Mouse (Mus musculus) MEL (cell line): ENCODE measurements around the gene Gfod1. TPM values are rescaled to one million over a fixed set of nuclear protein-coding genes. Genes with fewer than 3 reads are reported as not detected.

Source experiments
- DNase-seq: peaks from one replicate; pipeline ENCODE4 v3.0.0; 2011; ENCODE audit warnings: low read depth, low spot score
- H3K27ac ChIP-seq: 2 replicates; pipeline ENCODE4 v1.5.1; 2012; ENCODE audit warnings: low read depth, mild to moderate bottlenecking, control low read depth, low read length, moderate library complexity; ENCODE audit not compliant: control insufficient read depth
- H3K27me3 ChIP-seq, 2 experiments: fragments of 150-350 bp in 1 of 2; sonication (generic) in 1 of 2; 2 replicates each; pipeline ENCODE4 v1.6.1; 2012; ENCODE audit warnings: low read length in 2 of 2, mild to moderate bottlenecking in 2 of 2, improper control_type of control experiment in 1 of 2, moderate library complexity in 1 of 2; ENCODE audit not compliant: insufficient read depth in 2 of 2, control insufficient read depth in 1 of 2
- H3K36me3 ChIP-seq, 2 experiments: 2 replicates each; pipeline ENCODE4 v1.6.1; 2012 to 2014; ENCODE audit warnings: low read length in 2 of 2, improper control_type of control experiment in 1 of 2, inconsistent platforms in 1 of 2, mild to moderate bottlenecking in 1 of 2; ENCODE audit not compliant: insufficient read depth in 2 of 2, control insufficient read depth in 1 of 2
- H3K4me1 ChIP-seq, 2 experiments: fragments of 150-350 bp in 1 of 2; sonication (generic) in 1 of 2; 2 replicates each; pipeline ENCODE4 v1.6.1; 2012; ENCODE audit warnings: low read length in 2 of 2, improper control_type of control experiment in 1 of 2, mild to moderate bottlenecking in 1 of 2; ENCODE audit not compliant: insufficient read depth in 2 of 2, control insufficient read depth in 1 of 2
- H3K4me3 ChIP-seq, 2 experiments: fragments of 150-350 bp in 1 of 2; sonication (generic) in 1 of 2; 2 replicates each; pipeline ENCODE4 v1.5.1; 2012; ENCODE audit warnings: low read depth in 2 of 2, low read length in 2 of 2, mild to moderate bottlenecking in 2 of 2, moderate library complexity in 2 of 2, control low read depth in 1 of 2, improper control_type of control experiment in 1 of 2; ENCODE audit not compliant: control insufficient read depth in 1 of 2, insufficient read depth in 1 of 2
- H3K79me2 ChIP-seq: 2 replicates; pipeline ENCODE4 v1.6.1; 2012; ENCODE audit warnings: mild to moderate bottlenecking, low read length, moderate library complexity; ENCODE audit not compliant: control insufficient read depth, poor library complexity, insufficient read depth
- H3K9ac ChIP-seq: 2 replicates; pipeline ENCODE4 v1.6.1; 2012; ENCODE audit warnings: low read depth, mild to moderate bottlenecking, control low read depth, low read length, moderate library complexity; ENCODE audit not compliant: control insufficient read depth, poor library complexity, severe bottlenecking
- H3K9me3 ChIP-seq: fragments of 150-350 bp; sonication (generic); replicated peaks from 2 replicates; pipeline ENCODE4 v1.6.1; 2012; ENCODE audit warnings: mild to moderate bottlenecking, low read length, improper control_type of control experiment, moderate library complexity; ENCODE audit not compliant: insufficient read depth
- BHLHE40 ChIP-seq: IDR thresholded peaks from 2 replicates; pipeline ENCODE4 v1.6.1; 2012; ENCODE audit warnings: low read depth, mild to moderate bottlenecking, inconsistent platforms, low read length, improper control_type of control experiment, borderline replicate concordance
- CHD1 ChIP-seq: IDR thresholded peaks from 2 replicates; pipeline ENCODE4 v1.6.1; 2012; ENCODE audit warnings: low read depth, mild to moderate bottlenecking, inconsistent platforms, low read length, improper control_type of control experiment
- CHD2 ChIP-seq: IDR thresholded peaks from 2 replicates; pipeline ENCODE4 v1.6.1; 2011; ENCODE audit warnings: low read length, improper control_type of control experiment
- E2F4 ChIP-seq: IDR thresholded peaks from 2 replicates; pipeline ENCODE4 v1.6.1; 2011; ENCODE audit warnings: low read depth, low read length, improper control_type of control experiment, borderline replicate concordance
- ELF1 ChIP-seq: IDR thresholded peaks from 2 replicates; pipeline ENCODE4 v1.6.1; 2014; ENCODE audit warnings: low read depth, mild to moderate bottlenecking, inconsistent platforms, low read length, improper control_type of control experiment, moderate library complexity
- EP300 ChIP-seq, 2 experiments: IDR thresholded peaks; 2 replicates each; pipeline ENCODE4 v1.6.1; 2011; ENCODE audit warnings: improper control_type of control experiment in 2 of 2, low read length in 2 of 2, low read depth in 1 of 2, mild to moderate bottlenecking in 1 of 2
- ETS1 ChIP-seq: IDR thresholded peaks from 2 replicates; pipeline ENCODE4 v1.6.1; 2012; ENCODE audit warnings: low read depth, mild to moderate bottlenecking, inconsistent platforms, low read length, improper control_type of control experiment, moderate library complexity
- GABPA ChIP-seq: IDR thresholded peaks from 2 replicates; pipeline ENCODE4 v1.6.1; 2012; ENCODE audit warnings: low read depth, mild to moderate bottlenecking, inconsistent platforms, low read length, improper control_type of control experiment, moderate library complexity
- GATA1 ChIP-seq: IDR thresholded peaks from 2 replicates; pipeline ENCODE4 v1.6.1; 2011; ENCODE audit warnings: low read depth, low read length, improper control_type of control experiment
- HCFC1 ChIP-seq: IDR thresholded peaks from 2 replicates; pipeline ENCODE4 v1.6.1; 2012; ENCODE audit warnings: low read depth, mild to moderate bottlenecking, inconsistent platforms, low read length, improper control_type of control experiment, moderate library complexity
- JUND ChIP-seq: IDR thresholded peaks from 2 replicates; pipeline ENCODE4 v1.6.1; 2011; ENCODE audit warnings: low read depth, mild to moderate bottlenecking, improper control_type of control experiment, low read length
- MAFK ChIP-seq: IDR thresholded peaks from 2 replicates; pipeline ENCODE4 v1.6.1; 2011; ENCODE audit warnings: low read depth, mild to moderate bottlenecking, low read length, improper control_type of control experiment, borderline replicate concordance
- MAX ChIP-seq: IDR thresholded peaks from 2 replicates; pipeline ENCODE4 v1.6.1; 2011; ENCODE audit warnings: low read length, improper control_type of control experiment
- MAZ ChIP-seq: IDR thresholded peaks from 2 replicates; pipeline ENCODE4 v1.6.1; 2012; ENCODE audit warnings: low read depth, mild to moderate bottlenecking, inconsistent platforms, low read length, improper control_type of control experiment
- MXI1 ChIP-seq: IDR thresholded peaks from 2 replicates; pipeline ENCODE4 v1.6.1; 2011; ENCODE audit warnings: mild to moderate bottlenecking, low read depth, low read length, improper control_type of control experiment
- MYC ChIP-seq: IDR thresholded peaks from 2 replicates; pipeline ENCODE4 v1.6.1; 2011; ENCODE audit warnings: low read depth, mild to moderate bottlenecking, low read length, improper control_type of control experiment, moderate library complexity
- POLR2AphosphoS2 ChIP-seq: IDR thresholded peaks from 2 replicates; pipeline ENCODE4 v1.6.1; 2011; ENCODE audit warnings: low read length, improper control_type of control experiment
- RAD21 ChIP-seq: IDR thresholded peaks from 2 replicates; pipeline ENCODE4 v1.6.1; 2011; ENCODE audit warnings: mild to moderate bottlenecking, low read depth, low read length, improper control_type of control experiment
- SIN3A ChIP-seq: IDR thresholded peaks from 2 replicates; pipeline ENCODE4 v1.6.1; 2012; ENCODE audit warnings: low read length, improper control_type of control experiment, inconsistent platforms
- SMC3 ChIP-seq: IDR thresholded peaks from 2 replicates; pipeline ENCODE4 v1.6.1; 2011; ENCODE audit warnings: low read depth, low read length, improper control_type of control experiment
- TAL1 ChIP-seq: IDR thresholded peaks from 2 replicates; pipeline ENCODE4 v1.6.1; 2012; ENCODE audit warnings: mild to moderate bottlenecking, inconsistent platforms, low read length, moderate library complexity, mixed read lengths
- TCF12 ChIP-seq: IDR thresholded peaks from 2 replicates; pipeline ENCODE4 v1.6.1; 2014; ENCODE audit warnings: low read depth, mild to moderate bottlenecking, inconsistent platforms, low read length, improper control_type of control experiment, moderate library complexity
- USF1 ChIP-seq: IDR thresholded peaks from 2 replicates; pipeline ENCODE4 v1.6.1; 2014; ENCODE audit warnings: low read depth, mild to moderate bottlenecking, inconsistent platforms, low read length, improper control_type of control experiment, moderate library complexity
- ZC3H11A ChIP-seq: IDR thresholded peaks from 2 replicates; pipeline ENCODE4 v1.6.1; 2012; ENCODE audit warnings: low read depth, mild to moderate bottlenecking, inconsistent platforms, low read length, improper control_type of control experiment
- ZKSCAN1 ChIP-seq: IDR thresholded peaks from 2 replicates; pipeline ENCODE4 v1.6.1; 2012; ENCODE audit warnings: low read depth, mild to moderate bottlenecking, inconsistent platforms, low read length, improper control_type of control experiment, moderate library complexity
- ZNF384 ChIP-seq: IDR thresholded peaks from 2 replicates; pipeline ENCODE4 v1.6.1; 2012; ENCODE audit warnings: low read depth, mild to moderate bottlenecking, inconsistent platforms, low read length, improper control_type of control experiment
- polyA plus RNA-seq, 2 experiments: library from polyadenylated mRNA; stranded (reverse) in 1 of 2; unstranded in 1 of 2; fragments of >175 nt in 1 of 2; fragments of >200 nt in 1 of 2; gene quantifications; 2 replicates each; pipeline versions ENCODE4 v1.2.1 to v1.2.4; 2012; ENCODE audit warnings: low replicate concordance in 2 of 2, low read depth in 1 of 2; ENCODE audit not compliant: insufficient read length in 2 of 2, insufficient read depth in 1 of 2, missing spikeins in 1 of 2
- total RNA-seq: library from RNA; depleted of rRNA; stranded (reverse); fragments of 300-350 nt; gene quantifications from 2 replicates; pipeline ENCODE4 v1.2.3, GENCODE M21; 2012

Gene Gfod1
- total and polyA plus RNA-seq, 3 experiments: 0.27 to 0.93 TPM; not detected in 1

DNA sequence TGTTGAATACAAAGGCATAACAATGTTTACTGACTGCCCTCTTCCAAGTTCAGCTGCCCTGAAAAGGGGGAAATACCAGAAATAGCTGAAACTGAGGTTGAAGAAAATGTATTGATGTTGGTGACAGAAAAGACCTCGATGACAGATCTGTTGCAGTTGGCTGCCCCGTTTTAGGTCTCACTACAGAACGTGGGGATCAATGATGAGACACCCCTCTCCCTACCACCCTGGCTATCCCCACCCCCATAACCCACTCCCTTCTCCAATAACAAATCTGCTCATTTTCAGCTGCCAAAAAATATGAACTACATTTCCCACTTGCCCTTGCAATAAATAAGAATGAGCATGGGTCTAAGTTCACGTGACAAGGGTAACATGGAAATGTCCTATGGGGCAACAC is 73.1 kb downstream of the Gfod1 start:
- H3K4me3 ChIP-seq: no peak overlapping the region
- no peaks in the 10 kb centered on the region for H3K27me3 ChIP-seq
- no peaks in the 10 kb centered on the region for H3K79me2 ChIP-seq
- no peak for TF ChIP-seq HCFC1
- H3K27ac ChIP-seq: no peak overlapping the region
- peaks cover 13 to 41% of the 10 kb centered on the region in 2 experiments for H3K4me1 ChIP-seq
- no peaks in the 10 kb centered on the region for H3K9me3 ChIP-seq
- no peak overlapping the region for H3K9ac ChIP-seq
- no peak for DNase-seq
- peaks cover 0 to 18% of the 10 kb centered on the region in 2 experiments; a peak in 2 of 4 replicates for H3K36me3 ChIP-seq

DNA sequence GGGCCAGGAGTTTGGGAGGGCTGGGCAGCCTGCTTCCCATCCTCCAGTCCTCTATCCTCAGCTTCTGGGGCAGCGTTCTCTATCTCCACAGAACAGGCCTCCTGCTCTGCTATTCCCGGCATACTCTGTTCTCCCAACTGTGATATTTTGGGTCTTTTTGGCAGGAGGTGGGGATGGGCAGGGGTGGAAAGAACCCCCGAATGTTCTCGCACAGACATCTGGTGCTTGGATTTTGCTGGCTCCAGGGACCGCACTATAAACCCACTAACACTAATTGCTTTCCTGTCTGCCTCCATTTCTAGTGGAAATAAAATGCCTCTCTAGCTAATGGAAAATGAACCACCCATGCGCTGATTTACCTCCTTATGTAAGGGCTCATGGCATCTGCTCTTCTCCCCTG is 73.7 kb downstream of the Gfod1 start:
- Histone ChIP-seq H3K79me2 (no peaks in the 10 kb centered on the region), H3K9ac (no peak overlapping the region), H3K9me3 (no peaks in the 10 kb centered on the region), H3K27me3 (no peaks in the 10 kb centered on the region), H3K4me1 (peaks cover 11 to 38% of the 10 kb centered on the region in 2 experiments), H3K36me3 (peaks cover 0 to 15% of the 10 kb centered on the region in 2 experiments; a peak in 2 of 4 replicates), H3K4me3 (no peak overlapping the region), H3K27ac (no peak overlapping the region)
- no peak for DNase-seq
- TF ChIP-seq USF1: no peak
- TF ChIP-seq E2F4: no peak
- no peak for TF ChIP-seq MYC
- TF ChIP-seq ZNF384: no peak
- TF ChIP-seq ZC3H11A: no peak
- TF ChIP-seq ZKSCAN1: no peak
- TF ChIP-seq BHLHE40: no peak
- TF ChIP-seq GABPA: no peak

DNA sequence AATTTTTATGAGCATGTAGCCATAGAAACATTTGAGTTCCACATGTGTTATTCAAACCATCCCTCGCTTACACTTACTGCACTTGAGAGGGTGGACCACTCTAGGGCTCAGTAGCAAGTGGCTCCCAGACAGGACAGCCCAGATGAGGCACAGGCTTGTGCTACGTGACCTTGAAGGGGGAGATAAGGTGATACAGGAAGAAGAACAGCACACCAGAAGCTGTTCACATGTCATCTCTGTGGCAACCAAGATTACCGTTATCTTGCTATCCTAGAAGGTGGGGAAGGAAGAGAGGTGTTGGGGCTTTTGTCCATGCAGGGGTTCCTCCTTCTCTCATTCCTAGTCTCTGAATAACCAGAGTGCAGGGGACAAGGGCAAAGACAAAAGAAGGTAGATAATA is 74.2 kb downstream of the Gfod1 start:
- Histone ChIP-seq H3K79me2 (no peaks in the 10 kb centered on the region), H3K36me3 (peaks cover 0 to 11% of the 10 kb centered on the region in 2 experiments; a peak in 2 of 4 replicates), H3K4me3 (no peak overlapping the region), H3K9me3 (no peaks in the 10 kb centered on the region), H3K4me1 (peaks cover 10 to 34% of the 10 kb centered on the region in 2 experiments), H3K9ac (no peak overlapping the region), H3K27ac (0 out of 2 replicates have a peak overlapping the region, but pooled peaks have one; percentile 5), H3K27me3 (no peaks in the 10 kb centered on the region)
- DNase-seq: peak; percentile 71
- 0 out of 2 replicates have a peak, but pooled peaks have one; percentile 37 for TF ChIP-seq MAZ
- TF ChIP-seq MAFK: no peak
- TF ChIP-seq E2F4: no peak
- peak; percentile 61; the same call in 1 of the 2 replicates for TF ChIP-seq MAX
- no peak for TF ChIP-seq CHD2
- TF ChIP-seq CHD1: no peak
- TF ChIP-seq USF1: 0 out of 2 replicates have a peak, but pooled peaks have one; percentile 45
- no peak for TF ChIP-seq RAD21
- peak; percentile 90 for TF ChIP-seq ETS1
- TF ChIP-seq TAL1: peak; percentile 84
- peak; percentile 92 for TF ChIP-seq TCF12
- peak; percentile 73 for TF ChIP-seq ELF1
- no peak for TF ChIP-seq POLR2AphosphoS2
- TF ChIP-seq BHLHE40: peak; percentile 79; the same call in 1 of the 2 replicates
- no peak for TF ChIP-seq JUND
- peak; percentile 44; the same call in 1 of the 2 replicates for TF ChIP-seq MXI1
- TF ChIP-seq HCFC1: peak; percentile 43; the same call in 1 of the 2 replicates
- TF ChIP-seq SMC3: no peak
- TF ChIP-seq GABPA: no peak
- 0 out of 2 replicates have a peak, but pooled peaks have one; percentile 21 for TF ChIP-seq ZNF384
- peak; percentile 78 for TF ChIP-seq SIN3A
- TF ChIP-seq EP300 (IDR thresholded peaks at IDR 0.05; ENCODE audit: low read depth in 1 of 2, low read length in 2 of 2): peak; percentile 91 to 94
- peak; percentile 96 for TF ChIP-seq GATA1
